Mouse (Mus musculus) right cerebral cortex, postnatal 25 days (tissue): ENCODE results near the gene Tmem210.

Experiments
- DNase-seq: peaks from one replicate; pipeline ENCODE4 v3.0.0; 2022

The Tmem210 gene

DNA sequence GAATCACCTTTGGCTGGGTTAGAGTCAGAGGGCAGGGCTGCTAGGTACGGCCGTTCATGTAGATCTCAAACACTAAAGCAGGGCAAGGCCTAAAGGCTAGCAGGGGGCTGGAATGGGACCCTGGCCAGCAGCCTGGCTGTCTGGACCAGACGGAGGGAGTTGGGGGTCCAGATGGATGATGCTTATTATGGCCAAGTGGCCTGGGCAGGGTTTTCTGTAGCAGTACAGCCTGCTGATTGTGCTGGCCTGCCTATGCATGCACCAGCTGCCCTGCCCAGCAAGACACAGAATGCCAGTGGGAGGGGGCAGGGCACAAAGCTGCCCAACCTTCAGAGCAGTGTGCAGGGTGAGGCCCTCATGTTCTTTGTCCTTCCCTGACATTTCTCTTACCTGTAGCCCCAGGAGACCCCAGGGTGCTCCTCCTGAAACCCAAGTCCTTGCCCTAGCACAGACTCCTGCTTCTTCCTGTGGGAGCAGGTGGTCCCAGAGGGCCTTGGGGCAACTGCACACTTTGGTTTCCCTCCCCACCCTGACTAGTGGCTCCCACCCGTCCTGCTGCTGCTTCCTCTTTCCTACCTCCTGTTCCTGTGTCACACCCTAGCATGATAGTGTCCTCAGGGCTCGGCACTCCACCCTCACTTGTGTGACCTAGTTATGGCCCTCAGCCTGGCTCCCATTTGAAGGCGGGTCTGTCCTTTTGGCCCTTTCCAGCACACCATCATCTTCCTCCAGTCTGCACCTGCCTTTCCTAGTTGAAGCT lies 21.9 kb upstream of the Tmem210 start:
- DNase-seq, result no peak

DNA sequence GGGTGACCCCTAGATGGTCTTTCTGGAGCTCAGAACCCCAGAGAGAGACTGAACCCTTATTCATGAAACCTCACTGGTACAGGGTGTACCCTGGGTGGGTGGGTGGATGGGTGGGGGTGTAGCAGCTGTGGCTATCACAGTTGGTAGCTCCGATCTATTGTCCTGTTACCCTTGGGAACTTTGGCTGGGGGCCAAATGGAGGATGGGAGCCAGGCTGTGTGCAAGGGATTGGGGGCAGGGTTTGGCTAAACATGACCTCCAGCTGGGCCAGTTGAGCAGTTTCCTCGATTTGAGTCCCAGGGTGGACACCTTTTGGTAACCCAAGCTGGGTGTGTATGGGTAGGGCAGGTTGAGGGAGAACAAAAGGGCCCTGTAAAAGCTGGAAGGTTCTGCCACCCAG lies 21.2 kb upstream of the Tmem210 start:
- no peak for DNase-seq

DNA sequence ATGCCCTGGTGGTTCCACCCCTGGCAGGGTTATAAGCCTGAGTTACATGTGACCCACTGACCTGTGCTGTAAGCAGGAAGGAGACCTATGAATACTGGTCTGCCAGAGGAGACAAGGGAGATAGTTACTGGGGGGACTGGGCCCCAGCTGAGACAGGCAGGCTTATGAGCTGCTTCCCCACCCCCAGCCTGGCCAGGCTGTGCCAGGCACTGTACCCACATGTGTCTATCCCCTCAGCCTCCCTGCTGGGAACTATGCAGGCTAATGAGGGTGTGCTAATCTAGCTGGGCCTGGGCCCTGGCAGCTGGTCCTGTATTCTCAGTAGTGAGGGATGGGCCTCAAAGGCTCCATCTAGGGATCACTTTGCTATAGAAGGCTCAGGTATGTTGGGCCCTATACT lies 20.7 kb upstream of the Tmem210 start:
- DNase-seq, result no peak

DNA sequence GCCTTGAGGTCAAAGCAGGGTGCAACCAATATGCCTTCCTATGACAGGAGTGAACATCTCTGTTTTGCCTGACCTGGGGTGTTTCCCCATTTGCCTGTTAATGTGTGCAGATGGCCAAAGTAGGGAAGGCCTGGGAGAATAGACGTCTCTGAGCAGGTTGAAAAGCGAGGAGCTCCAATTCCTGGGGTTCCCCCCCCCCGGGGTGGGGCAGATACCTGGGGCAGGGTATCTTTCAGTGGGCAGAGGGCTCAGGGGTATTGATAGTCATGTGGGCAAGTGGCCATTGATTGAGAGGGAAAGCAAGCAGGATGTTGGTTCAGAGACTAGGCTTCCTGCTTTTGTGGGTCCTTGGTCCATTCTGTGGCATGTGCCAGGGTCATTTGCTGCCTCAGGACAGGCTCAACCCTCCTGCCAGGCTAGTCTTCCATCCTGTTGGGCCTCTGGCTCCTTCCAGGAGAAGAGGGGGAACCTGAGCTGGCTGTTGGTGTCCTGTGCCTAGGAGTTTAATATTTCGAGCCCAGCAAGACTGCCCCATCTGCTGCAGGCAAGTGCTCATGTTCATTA lies 20.1 kb upstream of the Tmem210 start:
- DNase-seq, result no peak

DNA sequence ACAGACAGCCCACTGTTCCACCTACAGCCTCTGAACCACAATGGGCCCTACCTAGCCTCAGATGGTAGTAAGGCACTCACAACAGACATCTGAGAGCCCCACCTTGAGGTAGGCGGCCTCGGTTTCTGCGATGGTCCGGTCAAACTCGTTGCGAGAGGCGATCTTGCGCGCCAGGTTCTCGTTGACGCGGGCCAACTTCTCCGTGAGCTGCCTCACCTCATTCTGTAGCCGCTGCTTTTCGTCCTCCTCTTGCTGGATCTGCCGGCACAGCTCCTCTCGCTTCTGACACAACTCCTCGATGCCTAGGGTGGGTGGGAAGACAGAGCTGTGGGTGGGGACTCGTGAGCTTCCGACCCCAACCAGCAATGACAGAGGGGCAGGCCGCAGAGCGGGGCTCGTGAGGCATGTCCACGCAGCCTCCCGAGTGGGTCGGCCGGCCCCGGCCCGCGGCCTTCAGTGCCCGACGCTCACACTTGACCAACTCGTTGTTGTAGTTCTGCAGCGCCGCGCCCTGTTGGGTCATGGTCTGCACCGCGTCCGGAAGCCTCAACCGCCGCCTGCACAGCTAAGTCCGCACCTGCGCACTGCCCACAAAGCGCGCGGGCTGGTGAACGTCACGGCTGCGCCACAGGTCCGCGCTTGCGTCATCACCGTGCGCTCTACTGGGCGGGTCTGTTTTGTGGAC lies 16.0 kb upstream of the Tmem210 start, which contains the start of the genes Ssna1 and Anapc2:
Ssna1 (minus strand) TSS at position 612 of the 685 bp plus-strand sequence.
Anapc2 (plus strand) TSS at position 652 of the 685 bp plus-strand sequence.
- peak; percentile 97 for DNase-seq

DNA sequence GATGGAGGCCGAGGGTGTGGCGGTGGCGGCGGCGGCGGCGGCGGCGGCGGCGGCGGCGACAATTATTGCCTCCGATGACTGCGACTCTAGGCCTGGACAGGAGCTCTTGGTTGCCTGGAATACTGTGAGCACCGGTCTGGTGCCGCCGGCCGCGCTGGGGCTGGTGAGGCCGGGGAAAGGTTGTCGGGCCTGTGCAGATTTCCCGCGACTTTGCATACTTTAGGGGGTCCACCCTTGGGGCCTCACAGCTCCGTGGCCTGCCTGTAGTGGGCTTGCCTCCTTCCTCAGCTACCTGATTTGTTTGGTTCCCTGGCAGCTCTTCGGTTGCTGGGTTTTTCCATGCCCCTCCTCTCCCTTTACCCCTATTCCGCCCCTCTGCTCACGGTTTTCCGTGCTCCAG lies 15.4 kb upstream of the Tmem210 start:
- no peak for DNase-seq

DNA sequence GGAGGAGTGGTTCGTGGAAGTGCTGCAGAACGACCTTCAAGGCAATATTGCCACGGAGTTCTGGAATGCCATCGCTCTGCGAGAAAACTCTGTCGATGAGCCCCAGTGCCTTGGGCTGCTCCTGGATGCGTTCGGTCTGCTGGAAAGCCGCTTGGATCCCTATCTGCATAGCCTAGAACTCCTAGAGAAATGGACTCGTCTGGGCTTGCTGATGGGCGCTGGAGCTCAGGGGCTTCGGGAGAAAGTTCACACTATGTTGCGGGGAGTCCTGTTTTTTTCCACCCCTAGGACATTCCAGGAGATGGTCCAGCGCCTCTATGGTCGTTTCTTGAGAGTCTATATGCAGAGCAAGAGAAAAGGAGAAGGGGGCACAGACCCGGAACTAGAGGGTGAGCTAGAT lies 14.9 kb upstream of the Tmem210 start:
- no peak for DNase-seq

DNA sequence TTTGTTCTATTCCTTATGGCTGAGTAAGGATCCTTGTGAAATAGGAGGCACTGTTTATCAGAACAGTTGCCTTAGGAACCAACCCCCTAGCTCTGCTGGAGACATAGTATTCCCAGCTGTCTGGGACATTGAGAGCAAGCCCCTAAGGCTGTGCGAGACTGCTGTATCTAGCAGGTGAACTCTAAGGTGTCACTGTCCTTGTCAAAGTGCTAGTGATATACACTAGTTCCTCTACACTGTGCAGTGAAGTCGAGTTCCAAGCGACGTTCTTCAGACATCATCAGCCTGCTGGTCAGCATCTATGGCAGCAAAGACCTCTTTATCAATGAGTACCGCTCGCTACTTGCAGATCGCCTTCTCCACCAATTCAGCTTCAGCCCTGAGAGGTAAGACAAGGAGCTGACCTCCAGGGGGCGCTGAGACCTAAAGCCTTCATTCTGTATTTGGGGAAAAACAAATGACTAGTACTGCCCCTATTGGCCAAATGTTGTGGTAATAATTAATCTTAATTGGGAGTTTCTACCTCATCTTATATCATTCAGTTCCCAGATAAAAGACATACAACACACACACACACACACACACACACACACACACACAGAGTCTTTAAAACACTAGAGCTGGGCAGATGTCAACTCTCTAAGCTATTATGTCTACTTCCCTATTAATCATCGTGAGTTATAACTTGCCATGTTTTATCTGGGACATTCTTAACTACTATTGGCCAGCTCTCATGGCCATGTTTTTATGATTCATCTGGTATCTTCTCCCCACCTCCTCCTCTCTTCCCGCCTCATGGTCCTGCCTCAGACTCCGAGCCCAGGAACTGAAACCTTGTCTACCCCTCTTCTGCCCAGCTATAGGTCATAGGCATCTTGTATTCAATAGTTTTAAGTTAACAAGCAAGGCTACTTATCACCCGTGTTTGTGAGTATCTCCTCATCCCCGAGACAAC lies 8.7 kb upstream of the Tmem210 start:
- no peak for DNase-seq

DNA sequence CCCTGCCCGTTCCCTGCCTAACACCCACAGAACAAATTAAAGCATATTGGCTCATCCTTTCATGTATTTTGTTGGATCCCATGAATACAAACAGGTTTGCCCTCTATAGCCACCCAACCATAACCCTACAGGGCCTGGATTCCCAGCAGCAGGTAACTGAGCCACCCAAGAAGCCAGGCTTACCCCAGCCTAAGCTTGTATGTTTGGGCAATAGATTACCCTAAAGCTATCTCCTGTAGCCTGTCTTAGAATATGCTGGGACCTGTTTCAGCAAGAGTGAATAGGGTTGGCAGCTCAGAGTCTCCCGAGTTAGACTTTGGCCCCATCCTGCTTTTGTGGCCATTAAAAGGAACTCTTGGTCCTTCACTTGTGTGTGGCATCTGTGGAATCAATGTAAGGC lies 2.4 kb upstream of the Tmem210 start:
- no peak for DNase-seq

DNA sequence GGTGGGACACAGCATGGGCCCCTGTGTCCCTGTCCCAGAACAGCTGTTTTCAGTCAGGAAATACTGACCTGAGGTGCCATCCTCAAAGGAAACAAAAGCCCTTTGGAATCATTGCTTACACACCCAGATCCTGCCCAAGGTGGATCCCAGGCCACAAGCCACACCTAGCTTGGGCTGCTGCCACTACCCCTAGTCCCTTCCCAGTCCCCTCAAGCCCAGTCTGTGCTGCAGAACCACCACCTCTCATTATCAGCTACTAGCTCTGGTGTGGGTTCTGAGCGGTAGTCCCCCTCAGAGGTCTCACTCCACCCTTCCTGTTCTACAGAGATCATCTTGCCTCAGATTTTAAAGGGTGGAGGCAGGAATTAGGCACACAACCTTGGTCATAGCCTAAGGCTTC lies 1.6 kb upstream of the Tmem210 start:
- DNase-seq, result peak; percentile 11

DNA sequence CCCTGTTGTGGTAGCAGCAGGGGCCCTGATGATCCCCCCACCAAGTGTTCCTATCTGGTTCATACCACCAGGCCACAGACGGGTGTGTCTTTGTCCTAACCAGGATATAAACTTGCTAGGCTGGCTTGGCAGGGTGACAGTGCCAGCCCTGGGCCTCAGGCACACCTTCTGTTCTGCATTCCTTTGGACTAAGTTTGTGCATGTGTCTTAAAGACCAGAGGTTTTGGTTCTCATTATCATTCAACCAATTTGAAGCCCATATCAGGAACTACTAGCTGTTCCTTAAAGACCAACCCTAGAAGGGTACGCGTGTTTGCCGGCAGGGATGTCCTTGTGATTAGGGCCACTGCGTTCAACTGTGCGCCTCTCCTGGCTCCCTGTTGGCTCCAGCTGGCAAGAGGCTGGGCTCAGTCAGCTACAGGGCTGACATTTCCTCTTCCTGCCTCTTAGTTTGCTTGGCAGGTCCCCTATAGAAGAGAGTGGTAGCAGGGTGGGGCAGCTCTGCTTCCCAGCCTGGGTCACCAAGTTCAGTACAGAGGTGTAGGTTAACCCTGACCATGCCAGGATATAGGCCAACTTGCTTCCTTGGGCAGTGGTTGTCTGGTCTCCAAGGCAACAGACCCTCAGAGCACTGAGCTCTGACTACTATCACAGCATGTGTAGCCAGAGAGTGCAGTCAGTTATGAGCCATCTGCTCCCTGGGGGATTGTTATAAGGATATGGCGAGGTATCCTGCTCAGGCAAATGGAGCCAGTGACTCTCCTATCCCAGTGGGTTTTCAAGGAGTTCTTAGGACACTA lies 908 bp upstream of the Tmem210 start:
- peak; percentile 15 for DNase-seq

DNA sequence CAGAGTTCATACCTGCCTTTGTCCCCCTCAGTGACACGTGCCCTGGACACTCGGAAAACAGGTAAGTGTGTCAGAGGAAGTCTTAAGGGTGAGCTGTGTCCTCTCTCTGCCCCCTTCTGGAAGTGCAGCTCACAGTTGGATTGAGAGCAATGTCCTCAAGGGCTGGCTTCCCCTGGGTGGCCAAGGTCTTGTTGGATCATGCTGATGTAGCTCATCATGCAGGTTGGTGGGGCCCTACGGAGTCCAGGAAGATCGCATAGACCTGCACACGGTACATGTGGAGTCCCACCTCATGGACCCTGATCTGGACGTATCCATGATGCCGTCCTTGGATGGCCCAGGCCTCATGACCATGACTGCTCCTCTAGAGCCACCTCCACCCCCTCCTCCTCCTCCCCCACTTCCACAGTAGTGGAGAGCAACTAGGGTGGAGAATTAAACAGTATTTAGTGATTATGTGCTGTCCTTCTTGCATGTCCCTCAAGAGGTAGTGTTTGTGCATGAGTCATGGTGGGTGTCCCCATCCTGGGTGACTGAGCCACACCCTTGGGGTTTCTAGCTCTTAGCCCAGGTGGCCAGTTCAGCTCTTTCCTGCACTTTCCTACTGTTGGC lies 895 bp downstream of the Tmem210 start:
- DNase-seq, result no peak

DNA sequence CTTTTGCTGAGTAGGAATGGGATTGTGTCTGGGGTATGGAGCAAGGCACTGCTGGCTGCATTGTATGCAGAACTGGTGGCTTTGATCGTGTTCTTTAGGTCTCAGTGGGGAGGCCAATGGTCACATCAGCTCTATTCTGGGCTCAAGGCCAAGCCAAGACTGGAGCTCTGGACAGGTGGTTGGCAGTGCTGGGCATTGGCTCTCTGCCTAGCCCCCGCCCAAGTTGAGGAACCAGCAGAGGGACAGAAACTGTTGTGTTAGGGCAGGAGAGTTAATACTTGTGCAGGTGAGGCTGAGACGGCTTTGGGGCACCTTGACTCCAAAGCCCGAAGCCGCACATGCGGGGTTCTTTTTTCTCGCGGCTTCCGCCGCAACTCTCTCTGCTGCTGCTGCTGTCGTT lies 1.7 kb downstream of the Tmem210 start, which contains the start of gene Lrrc26:
Lrrc26 (plus strand) TSS at position 265 of the 400 bp plus-strand sequence.
- peak; percentile 14 for DNase-seq

DNA sequence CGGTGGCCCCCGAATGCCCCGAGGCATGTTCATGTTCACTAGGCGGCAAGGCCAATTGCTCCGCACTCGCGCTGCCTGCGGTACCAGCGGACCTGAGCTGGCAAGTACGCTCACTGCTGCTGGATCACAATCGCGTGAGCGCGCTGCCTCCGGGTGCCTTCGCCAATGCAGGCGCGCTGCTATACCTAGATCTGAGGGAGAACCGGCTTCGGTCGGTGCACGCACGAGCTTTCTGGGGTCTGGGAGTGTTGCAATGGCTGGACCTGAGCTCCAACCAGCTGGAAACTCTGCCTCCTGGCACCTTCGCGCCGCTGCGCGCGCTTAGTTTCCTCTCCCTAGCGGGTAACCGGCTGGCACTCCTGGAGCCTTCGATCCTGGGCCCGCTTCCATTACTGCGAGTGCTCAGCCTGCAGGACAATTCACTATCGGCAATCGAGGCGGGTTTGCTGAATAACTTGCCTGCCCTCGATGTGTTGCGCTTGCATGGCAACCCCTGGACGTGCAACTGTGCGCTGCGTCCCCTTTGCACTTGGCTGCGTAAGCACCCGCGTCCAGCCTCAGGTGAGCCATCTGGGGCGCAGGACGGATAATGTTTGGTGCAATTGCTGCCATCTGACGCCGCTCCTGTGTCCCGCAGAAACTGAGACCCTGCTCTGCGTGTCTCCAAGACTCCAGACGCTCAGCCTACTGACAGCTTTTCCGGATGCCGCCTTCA lies 2.3 kb downstream of the Tmem210 start:
- DNase-seq, result peak; percentile 79

DNA sequence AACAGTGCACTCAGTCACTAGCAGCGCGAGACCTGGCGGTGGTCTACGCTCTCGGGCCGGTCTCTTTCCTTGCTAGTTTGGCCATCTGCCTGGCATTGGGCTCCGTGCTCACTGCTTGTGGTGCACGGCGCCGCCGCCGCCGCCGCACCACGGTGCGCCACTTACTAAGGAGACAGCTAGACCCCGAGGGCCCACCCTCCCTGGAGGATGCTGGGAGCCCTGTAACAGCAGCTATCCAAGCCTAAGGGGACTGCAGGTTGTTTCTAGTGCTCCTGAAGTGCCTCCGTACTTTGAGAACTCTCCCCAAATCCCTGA lies 2.8 kb downstream of the Tmem210 start:
- peak; percentile 59 for DNase-seq

DNA sequence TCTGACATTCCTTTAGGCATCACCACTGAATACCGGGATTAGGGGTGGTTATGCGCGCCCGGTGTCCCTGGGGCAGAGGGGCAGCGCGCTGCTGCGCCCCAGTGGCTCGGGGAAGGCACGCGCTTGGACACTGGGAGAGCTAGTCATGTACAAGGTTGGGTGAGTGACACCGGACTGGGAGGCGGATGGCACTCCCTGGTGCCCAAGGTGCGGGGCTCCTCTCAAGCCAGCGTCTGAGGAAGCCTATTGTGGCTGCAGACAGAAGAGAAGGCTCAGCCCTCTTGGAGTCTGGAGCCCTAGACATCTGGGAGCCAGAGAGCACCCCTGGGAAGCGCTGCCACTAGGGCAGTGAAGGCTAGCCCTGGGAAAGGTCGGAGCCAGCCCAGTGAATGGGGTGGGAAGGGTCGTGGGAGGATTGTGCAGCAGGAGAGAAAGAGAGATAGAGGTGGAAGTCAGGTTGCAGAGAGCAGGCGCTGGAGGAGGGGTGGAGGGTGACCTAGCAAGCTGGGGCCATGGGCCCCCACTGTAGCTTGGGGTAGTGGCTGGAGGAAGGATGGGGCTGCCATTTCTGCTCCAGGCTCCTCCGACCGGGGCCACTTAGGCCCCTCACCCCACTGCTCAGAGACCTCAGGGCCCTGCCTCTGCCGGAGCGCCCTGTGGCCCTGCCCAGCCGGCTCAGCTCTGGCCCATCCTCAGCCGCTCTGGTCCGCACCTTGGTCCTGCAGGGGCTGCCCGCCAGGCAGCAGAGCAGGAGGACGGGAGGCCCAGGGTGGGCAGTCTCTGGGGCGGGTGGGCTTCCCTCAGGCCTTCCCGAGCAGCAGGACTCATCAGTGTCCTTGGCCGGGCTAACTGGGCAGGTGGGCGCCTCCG lies 3.5 kb downstream of the Tmem210 start:
- DNase-seq, result no peak

DNA sequence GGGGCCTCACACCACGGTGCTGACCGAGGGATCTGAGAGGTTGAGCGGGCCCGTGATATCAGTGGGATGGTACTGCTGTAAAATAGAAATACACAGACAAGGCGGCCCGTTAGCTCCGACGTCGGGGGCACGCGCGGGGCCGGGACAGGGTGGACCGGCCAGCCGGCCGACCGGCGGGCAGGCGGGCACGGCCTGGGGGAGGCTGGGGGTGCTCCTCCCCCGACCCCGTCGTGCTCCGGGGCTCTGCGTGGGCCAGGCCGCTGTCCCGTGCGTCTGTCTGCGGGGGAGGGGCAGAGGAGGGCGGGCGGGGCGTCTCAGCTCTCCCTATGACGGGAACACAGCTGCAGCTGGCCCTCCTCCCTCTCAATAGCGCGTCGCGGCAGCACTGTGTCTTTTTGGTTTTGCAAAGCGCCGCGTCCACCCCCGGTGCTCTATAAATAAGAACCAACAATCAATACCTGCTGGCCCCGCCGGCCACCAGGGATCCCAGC lies 4.2 kb downstream of the Tmem210 start:
- DNase-seq, result peak; percentile 57

DNA sequence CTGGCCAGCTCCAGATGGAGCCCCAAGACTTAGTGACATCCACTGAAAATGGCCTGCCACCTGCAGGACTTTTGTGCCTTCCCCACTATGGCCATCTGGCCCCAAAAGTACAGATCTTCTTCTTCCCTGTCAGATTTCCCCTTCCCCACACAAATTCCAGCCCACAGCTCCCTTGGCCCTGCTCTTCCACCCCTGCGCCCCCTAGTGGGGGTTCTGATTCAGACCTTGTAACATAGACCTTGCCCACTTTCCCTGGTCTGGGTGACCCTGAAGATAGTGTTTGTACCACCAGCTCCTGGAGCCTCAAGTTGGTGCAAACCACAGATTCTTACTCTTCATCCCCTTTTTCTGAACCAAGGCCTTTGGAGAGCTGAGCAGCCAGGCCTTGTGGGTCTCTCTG lies 4.9 kb downstream of the Tmem210 start:
- DNase-seq, result peak; percentile 64

DNA sequence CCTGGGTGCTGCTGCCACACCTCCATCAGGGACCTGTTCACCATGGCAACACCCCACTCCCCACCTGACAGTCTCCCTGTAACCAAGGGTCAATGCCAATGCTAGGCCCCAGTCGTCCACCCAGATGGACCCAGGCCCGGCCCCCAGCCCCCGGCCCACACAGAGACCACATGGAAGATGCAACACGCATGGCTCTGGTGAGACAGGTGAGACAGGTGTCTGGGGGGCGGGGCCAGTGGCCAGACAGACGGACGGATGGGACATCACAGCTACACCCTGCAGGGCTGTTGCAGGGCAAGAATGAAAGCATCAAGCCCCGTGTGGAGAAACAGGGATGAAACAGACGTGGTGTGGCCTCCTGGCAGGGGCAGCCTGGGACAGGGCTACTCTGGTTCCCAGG lies 5.8 kb downstream of the Tmem210 start:
- DNase-seq, result no peak

DNA sequence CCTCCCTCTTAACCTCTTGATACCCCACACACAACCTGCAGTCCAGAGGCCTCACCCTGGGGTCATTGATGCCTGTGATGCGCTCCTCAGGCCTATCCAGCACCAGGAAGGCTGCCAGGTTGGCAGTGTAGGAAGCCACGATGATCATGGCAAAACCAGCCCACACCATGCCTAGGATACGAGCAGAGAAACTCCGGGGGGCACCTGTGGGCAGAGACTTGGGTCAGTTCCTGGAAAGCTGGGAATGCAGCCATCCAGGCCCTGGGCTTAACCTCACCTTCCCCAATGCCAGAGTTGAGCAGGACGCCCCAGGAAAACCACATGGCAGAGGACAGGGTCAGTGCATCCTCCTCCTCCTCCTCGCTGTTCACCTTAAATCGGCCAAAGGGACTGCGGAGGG lies 9.1 kb downstream of the Tmem210 start:
- no peak for DNase-seq
